ENCODE assay signal across 17 mouse cellular contexts in the genomic region with DNA sequence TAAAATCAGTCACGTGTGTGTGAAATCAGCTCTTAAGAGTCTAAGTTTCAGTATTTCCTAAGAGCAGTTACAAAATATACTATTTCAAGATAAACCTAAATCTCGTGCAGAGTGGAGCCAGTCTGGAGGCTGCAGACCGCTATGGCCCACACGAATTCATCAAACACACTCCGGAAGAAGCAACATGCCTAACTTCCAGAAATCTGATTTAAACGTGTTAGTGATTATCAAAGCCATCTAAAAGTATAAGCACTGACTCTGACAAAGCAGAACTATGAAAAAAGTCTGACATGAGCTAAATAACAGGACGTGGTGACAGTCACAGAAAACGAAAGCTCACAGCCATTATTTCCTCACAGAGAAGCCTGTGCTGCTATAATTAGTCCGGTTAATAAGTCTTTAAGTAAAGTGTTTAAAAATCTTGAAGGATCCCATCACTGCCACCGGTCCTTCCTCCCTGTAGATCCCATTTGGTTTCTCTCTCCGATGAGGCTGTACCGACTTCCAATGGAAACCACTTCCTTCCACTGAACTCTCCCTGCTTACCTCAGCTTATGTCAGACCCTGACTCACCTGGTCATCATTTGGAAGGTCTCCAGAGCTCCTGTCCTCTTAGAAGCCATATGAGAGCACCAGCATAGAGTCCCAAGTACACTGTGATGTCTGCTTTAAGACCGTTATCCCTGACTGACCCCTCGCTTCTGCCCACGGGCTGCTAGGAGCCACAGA.
DNase-seq lines count a peak whose midpoint lies in the region; TF ChIP-seq lines count a peak whose summit lies in the region.
"Had no signal": no experiment of that assay in that cellular context is flagged by ENCODE, and none has a peak within 500 bp of the region (broad histone marks: within the 10 kb centered on the region; RNA-seq: fewer than 3 reads in every experiment).

No protein-coding gene starts in this region.

- TF ChIP-seq POLR2A in bone marrow macrophage, adult 2 months (IDR thresholded peaks at IDR 0.05; ENCODE audit: borderline replicate concordance, low read depth, low read length) = no peak

- peak; percentile 12 for DNase-seq in gastrocnemius, adult 2 months
- DNase-seq in gastrocnemius, postnatal 25 days = no peak
- peak; percentile 36 for DNase-seq in 3T3-L1 (ENCODE audit: low read depth, low spot score)
- DNase-seq in right cerebral cortex, postnatal 4 days = no peak
- no peak for DNase-seq in Muller cell, postnatal 12 days (ENCODE audit: inconsistent ontology term)
- no peak for DNase-seq in adrenal gland, adult 2 months
- DNase-seq: adrenal gland, postnatal 14 days; gastrocnemius, postnatal 36 days; lung, postnatal 14 days; retina, postnatal 1 day; thymus, postnatal 36 days had no signal

- H3K27ac ChIP-seq in gastrocnemius, adult 2 months = no peak overlapping the region
- peak overlapping the region; percentile 63 for H3K27ac ChIP-seq in bone marrow macrophage, adult 2 months (ENCODE audit: insufficient read depth, low read depth, low read length)
- H3K27ac ChIP-seq: embryonic facial prominence, embryonic 12.5 days; intestine, embryonic 15.5 days; neural tube, embryonic 12.5 days; stomach, postnatal 0 days had no signal

- H3K9me3 ChIP-seq in megakaryocyte, embryonic 14.5 days = no peaks in the 10 kb centered on the region
- H3K9me3 ChIP-seq: embryonic facial prominence, embryonic 12.5 days; intestine, embryonic 15.5 days; neural tube, embryonic 12.5 days had no signal

- H3K27me3 ChIP-seq in megakaryocyte, embryonic 14.5 days (replicated peaks) = no peaks in the 10 kb centered on the region
- H3K27me3 ChIP-seq: intestine, embryonic 15.5 days; neural tube, embryonic 12.5 days had no signal

- no peak for TF ChIP-seq CTCF in gastrocnemius, adult 2 months (IDR thresholded peaks at IDR 0.05)
- no peak for TF ChIP-seq CTCF in bone marrow macrophage, adult 2 months (IDR thresholded peaks at IDR 0.05; ENCODE audit: low read depth, low read length)

- peaks cover 66% of the 10 kb centered on the region for H3K36me3 ChIP-seq in megakaryocyte, embryonic 14.5 days (replicated peaks; ENCODE audit: low read length)
- H3K36me3 ChIP-seq: embryonic facial prominence, embryonic 12.5 days; intestine, embryonic 15.5 days; neural tube, embryonic 12.5 days had no signal

- H3K4me3 ChIP-seq in gastrocnemius, adult 2 months = peak overlapping the region; percentile 19; the same call in 1 of the 2 replicates
- peak overlapping the region; percentile 51 for H3K4me3 ChIP-seq in bone marrow macrophage, adult 2 months (ENCODE audit: insufficient read depth, low read length)
- H3K4me3 ChIP-seq in megakaryocyte, embryonic 14.5 days (replicated peaks) = peak overlapping the region; percentile 70
- H3K4me3 ChIP-seq: embryonic facial prominence, embryonic 12.5 days; intestine, embryonic 15.5 days; neural tube, embryonic 12.5 days had no signal

- peaks cover 28% of the 10 kb centered on the region for H3K4me1 ChIP-seq in bone marrow macrophage, adult 2 months (ENCODE audit: control insufficient read depth, insufficient read depth, low read length)
- peaks cover 86% of the 10 kb centered on the region for H3K4me1 ChIP-seq in megakaryocyte, embryonic 14.5 days
- H3K4me1 ChIP-seq: embryonic facial prominence, embryonic 12.5 days; intestine, embryonic 15.5 days; neural tube, embryonic 12.5 days had no signal

- intact Hi-C loops in gastrocnemius, adult 2 months (cut with DNase I) = no loop called here

Comparison
In these comparisons a context has a peak if more than half of its experiments do, and no peak if none do; other contexts are left out.
1. DNase-seq: peak in gastrocnemius, adult 2 months (single experiment) and 3T3-L1 (single experiment); none in gastrocnemius, postnatal 25 days (single experiment), right cerebral cortex, postnatal 4 days (single experiment), Muller cell, postnatal 12 days (single experiment) and adrenal gland, adult 2 months (single experiment).
2. H3K4me3 ChIP-seq: peak in every context shown above with its lines; median percentile 70 in megakaryocyte, embryonic 14.5 days; 51 in bone marrow macrophage, adult 2 months; 19 in gastrocnemius, adult 2 months.